Mouse (Mus musculus) embryo, embryonic 10 days (tissue): ENCODE data around the gene Cmtm8.

Experiments
- DNase-seq: peaks from one replicate; pipeline ENCODE4 v3.0.0-alpha.2; 2015; ENCODE audit warnings: low spot score

Gene Cmtm8

DNA sequence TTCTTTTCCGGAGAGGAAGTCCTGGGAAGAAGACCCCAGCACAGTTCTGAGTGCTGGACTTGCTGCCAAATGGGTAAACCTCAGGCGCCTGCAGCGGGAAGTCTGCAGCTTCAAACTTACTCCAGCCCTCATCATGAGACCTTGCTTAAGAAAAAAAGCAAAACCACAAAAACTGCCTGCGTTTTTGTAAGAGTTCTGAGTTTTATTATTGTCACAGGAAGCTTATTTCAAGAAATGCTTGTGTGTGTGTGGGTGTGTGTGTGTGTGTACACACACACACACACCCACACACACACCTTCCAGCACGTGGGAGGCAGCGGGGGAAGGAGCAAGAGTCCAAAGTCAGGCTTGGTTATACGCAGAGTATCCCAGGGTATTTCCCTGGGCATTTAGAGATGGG lies 85.7 kb downstream of the Cmtm8 start:
- no peak for DNase-seq

DNA sequence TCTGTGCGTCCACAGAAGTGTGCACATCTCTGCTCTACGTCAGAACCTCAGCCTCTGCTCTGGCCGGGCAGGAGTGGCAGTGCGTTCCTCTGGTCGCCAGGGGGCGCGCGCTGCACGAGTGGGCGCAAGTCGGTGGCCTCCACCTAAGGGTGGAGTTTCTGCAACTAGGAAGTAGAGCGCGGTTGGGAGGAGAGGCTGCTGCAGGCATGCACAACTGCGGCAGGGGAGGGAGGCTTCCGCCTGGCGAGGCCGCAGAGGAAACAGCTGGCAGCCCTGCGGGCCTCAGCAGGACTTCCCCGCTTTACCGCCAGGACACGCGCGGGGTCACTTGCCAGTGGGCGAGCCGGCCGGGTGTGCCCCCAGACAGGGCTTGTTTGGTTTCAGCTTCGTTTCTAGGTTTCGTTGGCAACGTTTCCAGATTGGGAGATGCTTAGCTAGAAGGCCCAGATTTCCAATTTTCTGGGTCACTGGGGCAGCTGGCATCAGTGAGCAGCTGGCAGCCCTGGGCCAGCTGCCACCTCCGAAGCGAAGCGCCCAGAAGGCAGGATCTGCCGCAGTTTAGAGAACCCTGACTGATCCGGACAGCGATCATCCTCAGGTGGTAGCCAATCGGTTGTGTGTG lies 91.0 kb downstream of the Cmtm8 start:
- peak; percentile 94 for DNase-seq

DNA sequence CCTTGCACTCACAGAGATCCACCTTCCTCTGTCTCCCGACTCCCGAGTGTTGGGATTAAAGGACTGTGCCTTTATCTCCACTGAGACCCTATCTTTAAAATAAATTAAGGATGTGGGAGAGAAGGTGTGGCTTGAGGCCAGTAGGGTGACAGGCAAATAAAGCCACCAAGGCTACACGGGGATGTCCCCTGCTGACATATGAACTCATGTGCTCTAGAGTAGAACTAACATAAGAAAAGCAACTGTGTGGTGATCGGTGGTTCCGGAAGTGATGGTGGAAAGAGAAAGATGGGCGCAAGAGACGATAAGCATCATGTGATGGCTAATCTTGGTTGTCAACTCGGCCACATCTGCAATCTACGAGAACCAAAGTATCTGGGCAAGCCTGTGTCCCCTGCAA lies 91.6 kb downstream of the Cmtm8 start:
- DNase-seq, result no peak

DNA sequence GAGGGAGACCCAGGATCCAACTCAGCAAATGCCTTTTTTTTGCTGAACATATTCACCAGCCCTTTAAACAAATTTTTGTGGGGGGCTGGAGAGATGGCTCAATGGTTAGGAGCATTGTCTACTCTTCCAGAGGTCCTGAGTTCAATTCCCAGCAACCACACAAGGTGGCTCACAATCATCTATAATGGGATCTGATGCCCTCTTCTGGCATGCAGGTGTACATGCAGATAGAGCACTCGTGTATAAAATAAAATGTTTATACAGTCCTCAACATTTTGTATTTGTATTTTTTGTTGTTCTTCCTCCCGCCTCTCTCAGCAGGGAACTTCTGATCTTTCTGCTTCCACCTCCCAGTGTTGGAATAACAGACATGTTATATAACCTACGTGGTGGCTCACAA lies 92.4 kb downstream of the Cmtm8 start:
- DNase-seq, result no peak

DNA sequence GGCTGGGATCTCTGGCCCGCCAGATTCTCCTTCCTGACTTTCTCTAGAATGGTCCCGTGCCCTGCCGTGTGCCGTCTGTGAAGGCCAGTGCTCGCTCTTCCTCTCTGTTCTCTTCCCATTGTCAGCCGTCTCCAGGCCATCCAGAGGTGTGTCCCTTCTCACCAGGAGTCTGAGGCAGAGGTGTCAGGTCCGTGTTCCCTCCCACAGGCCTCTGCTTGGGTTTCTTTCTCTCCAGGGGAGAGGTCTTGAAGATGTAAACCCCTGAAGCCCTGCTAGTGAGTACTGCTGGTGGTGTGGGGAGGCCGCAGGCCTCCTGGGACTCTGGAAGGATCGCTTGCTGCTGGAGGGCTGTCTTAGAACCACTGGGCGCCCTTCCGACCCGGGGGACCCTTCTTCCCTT lies 96.5 kb downstream of the Cmtm8 start:
- no peak for DNase-seq

DNA sequence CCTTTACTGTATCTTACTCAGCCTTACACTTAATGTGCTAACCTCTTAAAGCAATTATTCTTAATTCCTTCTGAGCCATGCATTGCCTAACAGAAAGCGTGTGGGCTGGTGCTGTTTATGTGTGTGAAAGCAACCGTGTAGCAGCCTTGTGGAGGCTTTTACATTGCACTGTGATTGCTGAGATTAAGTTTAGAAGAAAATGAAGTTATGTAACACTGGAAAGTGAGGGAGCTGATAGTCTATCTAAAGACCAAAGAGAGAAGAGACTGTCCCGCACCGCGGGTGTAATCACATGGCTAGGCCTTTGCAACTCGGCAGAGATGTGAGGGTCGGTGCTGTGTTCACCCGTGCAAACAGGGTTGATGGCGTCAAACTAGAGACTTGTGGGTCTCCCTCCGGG lies 96.9 kb downstream of the Cmtm8 start:
- no peak for DNase-seq

DNA sequence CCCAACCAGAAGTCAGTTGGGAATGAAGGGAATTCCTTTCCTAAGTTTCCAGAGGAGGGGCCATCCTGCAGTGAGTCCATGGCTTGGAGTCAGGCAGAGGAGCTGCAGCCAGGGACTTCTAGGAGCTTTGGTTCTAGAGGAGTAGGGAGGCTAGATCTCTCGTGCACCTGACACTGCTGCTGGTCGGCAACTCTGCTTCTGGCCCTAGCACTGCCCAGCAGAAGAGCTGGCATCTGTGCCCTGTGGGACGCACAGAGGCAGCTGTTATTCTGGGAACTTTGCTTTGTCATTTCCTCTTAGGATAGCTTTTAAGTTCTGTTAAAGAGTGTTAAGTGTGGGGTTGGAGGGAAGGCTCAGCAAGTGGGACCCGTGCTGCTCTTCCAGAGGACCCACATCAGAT lies 98.3 kb downstream of the Cmtm8 start:
- DNase-seq, result no peak

DNA sequence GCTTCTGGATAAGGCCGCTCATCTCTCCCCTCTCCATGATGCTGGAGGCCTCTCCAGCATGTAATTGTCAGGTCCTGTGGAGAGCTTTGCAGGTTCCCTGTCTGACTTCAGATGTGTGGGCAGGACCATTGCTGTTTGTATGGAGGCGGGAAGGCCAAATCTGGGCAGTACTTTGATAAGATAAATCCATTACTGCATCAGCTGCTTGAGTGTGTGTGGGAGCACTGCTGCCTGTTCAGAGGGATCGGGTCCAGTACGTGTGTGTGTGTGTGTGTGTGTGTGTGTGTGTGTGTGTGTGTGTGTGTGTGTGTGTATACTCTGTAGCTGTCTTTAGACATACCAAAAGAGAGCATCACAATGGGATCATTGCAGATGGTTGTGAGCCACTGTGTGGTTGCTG lies 98.8 kb downstream of the Cmtm8 start:
- no peak for DNase-seq

DNA sequence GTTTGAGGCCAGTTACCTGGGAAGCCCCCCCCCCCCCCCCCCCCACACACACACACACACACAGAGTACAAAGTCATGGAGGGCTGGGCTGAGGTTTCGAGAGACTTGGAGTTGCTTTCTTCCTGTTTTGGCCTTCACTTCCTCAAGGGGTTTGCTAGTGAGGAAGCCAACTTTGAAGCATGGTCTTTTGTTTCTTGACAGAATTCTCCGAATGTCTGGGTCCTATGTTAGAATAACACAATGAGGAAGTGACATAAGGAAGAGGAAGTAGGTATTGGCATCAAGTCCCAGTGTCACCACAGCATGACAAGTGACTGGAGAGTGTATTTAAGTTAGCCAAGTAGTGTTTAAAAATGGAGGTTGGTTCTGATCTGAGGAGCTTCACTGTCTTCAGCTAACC lies 101.2 kb downstream of the Cmtm8 start:
- no peak for DNase-seq

DNA sequence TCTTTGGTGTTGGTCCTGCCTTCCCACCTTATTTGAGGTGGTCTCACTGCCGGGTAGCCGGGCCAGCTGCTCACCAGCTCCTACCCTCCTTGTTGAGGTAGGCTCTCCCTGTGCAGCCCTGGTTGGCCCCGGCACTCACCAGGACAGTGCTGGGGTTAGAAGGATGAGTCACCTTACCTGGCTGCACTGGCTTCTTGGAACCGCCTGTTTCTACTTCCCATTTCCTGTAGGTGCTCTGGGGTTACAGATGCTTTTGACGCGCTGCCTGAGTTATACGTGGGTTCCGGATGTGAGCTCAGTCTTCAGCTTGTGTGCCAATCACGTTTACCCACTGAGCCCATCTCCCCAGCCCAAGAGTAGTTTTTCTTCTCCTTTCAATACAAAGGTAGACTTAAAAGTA lies 103.6 kb downstream of the Cmtm8 start:
- DNase-seq, result no peak
